Mouse (Mus musculus) midbrain, embryonic 16.5 days (tissue): ENCODE results near the gene H2-K1. TPM values are rescaled to one million over a fixed set of nuclear protein-coding genes. Genes with fewer than 3 reads are reported as not detected.

Experiments used
- ATAC-seq: fragments of 200-750 bp; cut with Nextera tagmentation; 2 replicates; pipeline ENCODE4 v1.8.0; 2017; ENCODE audit warnings: moderate TSS enrichment
- H3K27ac ChIP-seq: fragments of 300-500 bp; sonication (generic); 2 replicates; pipeline ENCODE4 v1.5.1; 2014; ENCODE audit warnings: mild to moderate bottlenecking, low read length, mixed read lengths
- H3K27me3 ChIP-seq: fragments of 300-500 bp; sonication (generic); 2 replicates; pipeline ENCODE4 v1.6.1; 2014; ENCODE audit warnings: low read depth, low read length, mixed read lengths; ENCODE audit not compliant: control insufficient read depth, insufficient read depth
- H3K36me3 ChIP-seq: fragments of 300-500 bp; sonication (generic); 2 replicates; pipeline ENCODE4 v1.6.1; 2014; ENCODE audit warnings: mild to moderate bottlenecking, low read length, moderate library complexity, mixed read lengths; ENCODE audit not compliant: control insufficient read depth, insufficient read depth
- H3K4me1 ChIP-seq: fragments of 300-500 bp; sonication (generic); 2 replicates; pipeline ENCODE4 v1.6.1; 2014; ENCODE audit warnings: mild to moderate bottlenecking, low read length, mixed read lengths; ENCODE audit not compliant: control insufficient read depth, insufficient read depth
- H3K4me2 ChIP-seq: fragments of 300-500 bp; sonication (generic); 2 replicates; pipeline ENCODE4 v1.6.1; 2014; ENCODE audit warnings: mild to moderate bottlenecking, low read length, mixed read lengths
- H3K4me3 ChIP-seq: fragments of 300-500 bp; sonication (generic); 2 replicates; pipeline ENCODE4 v1.5.1; 2014; ENCODE audit warnings: low read depth, mild to moderate bottlenecking, low read length, moderate library complexity, mixed read lengths
- H3K9ac ChIP-seq: fragments of 300-500 bp; sonication (generic); 2 replicates; pipeline ENCODE4 v1.6.1; 2014; ENCODE audit warnings: low read depth, low read length, mixed read lengths
- H3K9me3 ChIP-seq: fragments of 300-500 bp; sonication (generic); replicated peaks from 2 replicates; pipeline ENCODE4 v1.6.1; 2014; ENCODE audit warnings: mild to moderate bottlenecking, low read length, mixed read lengths; ENCODE audit not compliant: control insufficient read depth, poor library complexity, severe bottlenecking
- WGBS: fragments of 180-500 bp; shearing (Covaris S2); extraction: QIAGEN DNeasy Blood & Tissue Kit; methylation state at CpG from one replicate; pipeline ENCODE4 v1.1.7; 2014; 5-methylcytosine and 5-hydroxymethylcytosine counted together
- polyA plus RNA-seq: library from polyadenylated mRNA; unstranded; fragments of >200 nt; fragmentation: Nextera tagmentation; extraction: Ambion mirVana; gene quantifications from 2 replicates; pipeline ENCODE4 v1.2.1, GENCODE M21; 2015

Gene H2-K1
- polyA plus RNA-seq = 11.0 and 13.1 TPM in 2 replicates

GRCm38 (mm10) chr17:34000150-34000537, at the start of gene H2-K1:
Gene H2-K1, minus strand, starts transcription at chr17:34000347.
- Histone ChIP-seq H3K4me3 (peak within 1 kb of the TSS; percentile 45), H3K9me3 (no peaks in the 10 kb centered on the region), H3K27me3 (peaks cover 13% of the 10 kb centered on the region; the same call in 1 of the 2 replicates), H3K4me2 (peak within 1 kb of the TSS; percentile 67), H3K4me1 (peaks cover 4% of the 10 kb centered on the region; the same call in 1 of the 2 replicates), H3K36me3 (no peaks in the 10 kb centered on the region), H3K9ac (peak within 1 kb of the TSS; percentile 57), H3K27ac (no peak within 1 kb of the TSS)
- ATAC-seq = peak; percentile 73; the same call in 1 of the 2 replicates
- under 1% methylated on average over 28 of the region's 30 CpGs for WGBS

DNA sequence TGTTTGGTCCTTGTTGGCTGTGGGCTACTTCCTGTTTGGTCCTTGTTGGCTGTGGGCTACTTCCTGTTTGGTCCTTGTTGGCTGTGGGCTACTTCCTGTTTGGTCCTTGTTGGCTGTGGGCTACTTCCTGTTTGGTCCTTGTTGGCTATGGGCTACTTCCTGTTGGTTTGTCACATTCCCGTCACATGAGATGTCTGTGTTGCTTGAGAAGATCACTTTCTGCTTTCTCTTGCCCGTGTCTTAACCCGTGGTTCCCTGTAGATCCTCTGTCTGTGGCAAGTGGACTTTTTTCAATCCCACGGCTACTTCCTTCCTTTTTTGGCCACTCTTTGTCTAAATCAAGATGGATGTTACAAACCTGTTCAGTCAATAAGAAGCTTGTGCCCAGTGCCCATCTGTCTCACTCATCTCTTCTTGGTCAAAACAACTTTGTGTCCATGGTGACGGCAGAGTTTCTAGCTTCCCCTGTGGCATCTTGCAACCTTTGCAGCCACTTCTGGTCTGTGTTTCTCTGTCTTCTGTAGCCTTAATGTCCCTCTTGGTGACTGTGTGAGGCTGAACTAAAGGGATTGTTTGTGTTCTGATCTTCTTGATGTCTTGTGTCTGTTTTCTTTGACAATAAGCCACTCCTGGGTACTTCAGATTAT, 47.4 kb upstream of the H2-K1 start:
- ATAC-seq = no peak
- 95% methylated on average over 5 of the region's 5 CpGs for WGBS

DNA sequence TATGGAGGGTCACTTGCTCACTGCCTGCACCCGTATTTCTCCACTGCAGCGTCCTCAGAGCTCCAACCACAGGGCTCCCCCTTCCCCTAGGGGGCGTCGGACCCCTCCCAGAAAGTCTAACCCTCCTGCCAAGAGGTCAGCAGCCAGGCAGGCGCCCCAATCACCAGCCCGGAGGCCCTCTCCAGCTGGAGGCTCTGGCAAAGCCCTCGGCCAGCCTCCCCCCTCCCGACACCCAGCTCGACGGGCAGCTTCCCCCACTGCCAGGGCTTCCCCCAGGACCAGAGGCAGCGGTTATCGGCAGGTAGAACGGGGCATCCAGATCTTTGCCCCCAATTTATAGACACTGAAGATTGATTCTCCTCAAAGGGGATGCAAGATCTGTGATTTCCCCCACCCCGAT, 45.8 kb upstream of the H2-K1 start:
- Histone ChIP-seq H3K36me3 (no peaks in the 10 kb centered on the region), H3K27ac (no peak overlapping the region), H3K4me2 (no peak overlapping the region), H3K4me1 (no peaks in the 10 kb centered on the region), H3K9ac (no peak overlapping the region), H3K9me3 (no peaks in the 10 kb centered on the region), H3K4me3 (no peak overlapping the region), H3K27me3 (no peaks in the 10 kb centered on the region)
- 81% methylated on average over 14 of the region's 14 CpGs for WGBS
- no peak for ATAC-seq

More for the DNA sequence above, 47.4 kb upstream of the H2-K1 start:
- Histone ChIP-seq H3K36me3 (no peaks in the 10 kb centered on the region), H3K4me1 (no peaks in the 10 kb centered on the region), H3K27me3 (no peaks in the 10 kb centered on the region), H3K9ac (no peak overlapping the region), H3K27ac (no peak overlapping the region), H3K4me3 (no peak overlapping the region), H3K9me3 (no peaks in the 10 kb centered on the region), H3K4me2 (no peak overlapping the region)

- Histone ChIP-seq H3K4me3 (peak overlapping the region; percentile 21), H3K4me2 (peak overlapping the region; percentile 61), H3K9ac (peak overlapping the region; percentile 57), H3K27ac (no peak overlapping the region), H3K27me3 (no peaks in the 10 kb centered on the region; the same call in 1 of the 2 replicates), H3K9me3 (no peaks in the 10 kb centered on the region), H3K36me3 (peaks cover 25% of the 10 kb centered on the region), H3K4me1 (peaks cover 15% of the 10 kb centered on the region)
- WGBS = 29% methylated on average over 17 of the region's 17 CpGs
- ATAC-seq = 0 out of 2 replicates have a peak, but pooled peaks have one; percentile 8
Observed at GRCm38 (mm10) chr17:34039562-34040450, 39.7 kb upstream of the H2-K1 start.

DNA sequence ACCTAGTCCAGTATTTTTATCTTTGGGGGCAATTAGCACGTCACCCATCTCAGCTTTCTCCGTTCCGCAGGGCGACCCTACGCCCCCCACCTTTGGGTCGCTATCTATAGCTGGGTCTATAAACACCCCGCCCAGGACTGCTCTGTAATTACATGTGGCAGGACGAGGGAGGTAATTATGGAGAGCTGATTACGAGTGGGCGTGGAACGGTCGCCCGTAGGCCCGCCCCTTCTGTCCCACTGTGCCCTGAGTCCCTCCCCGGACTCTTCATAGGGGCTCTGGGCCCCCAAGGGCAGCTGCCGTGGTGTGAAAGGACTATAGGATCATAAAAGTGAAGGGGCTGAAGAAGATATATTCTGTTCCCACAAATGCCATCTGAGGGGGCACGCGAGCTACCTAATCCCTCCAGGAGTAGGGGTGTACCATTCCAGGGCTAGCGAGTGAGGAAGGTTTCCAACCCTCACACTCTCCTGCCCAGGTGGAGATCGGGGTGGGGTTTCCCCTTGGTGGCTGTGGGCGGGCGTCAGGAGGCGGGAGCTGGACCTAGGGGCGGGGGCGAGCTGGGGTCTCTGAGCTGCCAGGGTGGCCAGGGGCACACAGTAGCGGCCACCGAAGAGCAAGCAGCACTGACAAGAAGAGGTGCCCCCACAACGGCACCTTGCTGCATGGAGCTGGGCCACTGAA, 38.9 kb upstream of the H2-K1 start, which contains the start of gene Col11a2:
TSS of gene Col11a2 (plus strand) at position 560 of the 684 bp plus-strand sequence.
- Histone ChIP-seq H3K36me3 (peaks cover 25% of the 10 kb centered on the region), H3K27me3 (no peaks in the 10 kb centered on the region; the same call in 1 of the 2 replicates), H3K9me3 (no peaks in the 10 kb centered on the region), H3K4me1 (peaks cover 15% of the 10 kb centered on the region), H3K9ac (peak within 1 kb of the TSS; percentile 57), H3K4me2 (peak within 1 kb of the TSS; percentile 61), H3K27ac (no peak within 1 kb of the TSS), H3K4me3 (peak within 1 kb of the TSS; percentile 21)
- ATAC-seq = peak; percentile 43
- WGBS = 8% methylated on average over 28 of the region's 28 CpGs

GRCm38 (mm10) chr17:34038440-34038839, 38.3 kb upstream of the H2-K1 start:
- Histone ChIP-seq H3K9me3 (no peaks in the 10 kb centered on the region), H3K4me1 (peaks cover 15% of the 10 kb centered on the region), H3K9ac (peak overlapping the region; percentile 57), H3K4me3 (peak overlapping the region; percentile 21; the same call in 1 of the 2 replicates), H3K27ac (no peak overlapping the region), H3K4me2 (peak overlapping the region; percentile 61), H3K27me3 (no peaks in the 10 kb centered on the region; the same call in 1 of the 2 replicates), H3K36me3 (peaks cover 25% of the 10 kb centered on the region)
- ATAC-seq = no peak
- WGBS = 16% methylated on average over 21 of the region's 21 CpGs

GRCm38 (mm10) chr17:34037241-34037640, 37.1 kb upstream of the H2-K1 start:
- Histone ChIP-seq H3K4me1 (peaks cover 26% of the 10 kb centered on the region), H3K36me3 (peaks cover 25% of the 10 kb centered on the region), H3K4me2 (no peak overlapping the region), H3K9ac (no peak overlapping the region), H3K27ac (no peak overlapping the region), H3K27me3 (no peaks in the 10 kb centered on the region; the same call in 1 of the 2 replicates), H3K9me3 (no peaks in the 10 kb centered on the region), H3K4me3 (no peak overlapping the region)
- no peak for ATAC-seq
- WGBS = 93% methylated on average over 7 of the region's 7 CpGs

- no peaks in the 10 kb centered on the region for H3K9me3 ChIP-seq
- H3K4me3 ChIP-seq = no peak overlapping the region
- ATAC-seq = no peak
- no peak overlapping the region for H3K9ac ChIP-seq
- H3K27me3 ChIP-seq = no peaks in the 10 kb centered on the region; the same call in 1 of the 2 replicates
- peaks cover 26% of the 10 kb centered on the region for H3K4me1 ChIP-seq
- H3K4me2 ChIP-seq = no peak overlapping the region
- H3K36me3 ChIP-seq = peaks cover 25% of the 10 kb centered on the region
- WGBS = 81% methylated on average over 10 of the region's 10 CpGs
- no peak overlapping the region for H3K27ac ChIP-seq
Observed at GRCm38 (mm10) chr17:34036647-34037046, 36.5 kb upstream of the H2-K1 start.
